Mouse (Mus musculus) brain, embryonic 18.5 days (tissue): ENCODE measurements at regions not wholly inside any gene's neighbourhood (a gene's known extent, or its start where the extent isn't known, plus 50 kb on each side); places are given as distances from the start of the nearest gene placed in this dataset.

Source experiments
- DNase-seq: peaks from one replicate; pipeline ENCODE4 v3.0.0-alpha.2; 2012; ENCODE audit warnings: low read depth, low spot score

DNA sequence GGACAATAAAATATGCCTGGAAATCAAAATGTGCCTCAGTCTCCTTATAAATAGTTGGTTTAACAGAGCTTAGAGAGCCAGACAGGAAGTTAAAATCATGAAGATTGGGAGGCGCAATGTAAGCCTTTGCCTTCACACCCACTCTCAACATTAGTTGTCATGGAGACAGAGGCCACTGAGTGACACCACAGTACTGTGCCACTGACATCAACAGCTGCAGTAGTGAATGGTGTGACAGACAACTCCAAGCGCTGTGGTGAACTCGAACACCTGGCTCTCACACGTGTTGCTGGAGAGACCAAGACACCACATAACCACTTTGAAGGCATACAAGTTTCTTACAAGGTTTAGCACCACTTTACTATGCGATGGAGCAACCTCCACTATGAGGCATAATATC lies 172.4 kb downstream of the Ice1 start:
- no peak for DNase-seq

DNA sequence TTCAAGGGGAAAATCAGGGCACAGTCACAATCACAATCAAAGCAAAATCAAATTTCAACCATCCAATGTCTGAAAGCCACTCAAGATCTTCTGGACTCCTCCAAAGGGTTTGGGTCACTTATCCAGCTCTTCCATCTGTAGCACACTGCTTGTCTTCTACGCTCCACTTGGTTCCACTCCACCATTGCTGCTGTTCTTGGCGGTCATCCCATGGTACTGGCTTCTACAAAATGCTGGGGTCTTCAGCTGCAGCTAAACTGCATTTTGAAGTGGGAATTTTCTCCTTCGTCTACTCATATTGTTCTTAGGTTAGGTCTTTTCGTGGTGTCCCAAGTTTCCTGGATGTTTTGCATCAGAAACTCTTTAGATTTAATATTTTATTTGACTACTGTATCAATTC lies 162.7 kb downstream of the Ice1 start:
- DNase-seq, result no peak

DNA sequence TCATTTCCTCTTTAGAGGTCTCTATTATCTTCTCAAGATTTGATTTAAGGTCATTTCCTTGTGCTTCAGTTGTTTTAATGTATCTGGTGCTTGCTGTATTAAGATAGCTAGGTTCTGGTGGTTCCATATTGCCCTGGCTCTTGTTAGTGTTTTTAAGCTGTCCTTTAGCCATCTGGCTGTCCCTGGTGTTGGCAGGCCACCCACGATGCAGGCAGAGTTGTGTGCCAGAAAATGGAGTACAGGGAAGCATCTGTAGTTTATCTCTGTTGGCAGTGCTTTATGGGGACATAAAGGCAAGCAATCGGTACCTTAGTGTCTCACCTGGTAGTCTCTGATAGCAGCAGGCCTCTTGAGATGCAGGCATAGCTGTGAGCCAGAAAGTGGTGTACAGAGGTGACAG lies 162.1 kb downstream of the Ice1 start:
- DNase-seq, result no peak

DNA sequence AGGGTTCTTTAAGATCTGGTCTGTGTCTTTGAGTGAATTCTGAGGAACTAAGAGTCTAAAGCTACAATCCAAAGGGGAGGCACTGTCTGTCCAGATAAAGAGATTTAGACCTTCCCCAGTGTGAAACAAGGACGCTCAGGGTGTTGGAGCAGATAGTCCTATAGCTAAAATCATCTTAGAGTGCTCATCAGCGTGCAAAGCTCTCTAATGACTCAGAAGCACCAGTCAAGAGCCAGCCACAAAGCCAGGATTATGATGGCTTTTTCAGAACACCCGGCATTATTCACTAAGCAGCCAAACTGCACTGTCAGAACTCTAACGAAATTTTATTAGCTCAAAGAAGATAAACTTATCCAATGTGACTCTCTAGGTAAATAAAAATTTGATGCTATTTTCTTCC lies 138.1 kb downstream of the Ice1 start:
- DNase-seq, result no peak
